Mouse (Mus musculus) kidney, adult 2 months (tissue): ENCODE measurements around the gene Brca1.

Experiments used
- CTCF ChIP-seq: fragments of 200-500 bp; conservative IDR thresholded peaks from 2 replicates; pipeline ENCODE4 v1.5.1; 2011; ENCODE audit warnings: low read depth, mild to moderate bottlenecking, control low read depth, low read length, moderate library complexity, mixed read lengths; ENCODE audit not compliant: insufficient read depth, insufficient read length
- POLR2A ChIP-seq: fragments of 200-500 bp; IDR thresholded peaks from one replicate; pipeline ENCODE4 v1.6.1; 2011; ENCODE audit warnings: low read depth, low read length, control low read depth

- TF ChIP-seq POLR2A (no peak), CTCF (no peak)
Measured at GRCm38 (mm10) chr11:101464211-101465100, 87.3 kb downstream of the Brca1 start, which contains the start of gene Rnd2.
